Comparison of ENCODE assay signal across 18 mouse cellular contexts in genomic region chr16:31944698-31945255, GRCm38 (mm10). TPM values are rescaled to one million over a fixed set of nuclear protein-coding genes. Genes with fewer than 3 reads are reported as not detected.
DNase-seq lines count a peak whose midpoint lies in the region; ATAC-seq lines count a peak whose summit lies in the region.
"Had no signal": no experiment of that assay in that cellular context is flagged by ENCODE, and none has a peak within 500 bp of the region (broad histone marks: within the 10 kb centered on the region; RNA-seq: fewer than 3 reads in every experiment).

No protein-coding gene starts in this region.

- H3K4me3 ChIP-seq in heart, embryonic 12.5 days = no peak overlapping the region
- H3K4me3 ChIP-seq in midbrain, embryonic 12.5 days = no peak overlapping the region
- H3K4me3 ChIP-seq in midbrain, embryonic 11.5 days (ENCODE audit: low read depth, low read length) = no peak overlapping the region
- H3K4me3 ChIP-seq: forebrain, embryonic 15.5 days; gastrocnemius, adult 2 months; heart, adult 2 months; heart, embryonic 13.5 days; kidney, embryonic 15.5 days; limb, embryonic 13.5 days; lung, embryonic 15.5 days; midbrain, embryonic 13.5 days had no signal

- H3K9ac ChIP-seq in heart, embryonic 12.5 days = no peak overlapping the region
- H3K9ac ChIP-seq in midbrain, embryonic 12.5 days (replicated peaks) = 0 out of 2 replicates have a peak overlapping the region, but pooled peaks have one; percentile 15
- no peak overlapping the region for H3K9ac ChIP-seq in midbrain, embryonic 11.5 days (ENCODE audit: low read length)
- H3K9ac ChIP-seq: forebrain, embryonic 15.5 days; kidney, embryonic 15.5 days; limb, embryonic 13.5 days; lung, embryonic 15.5 days; midbrain, embryonic 13.5 days had no signal

- no peaks in the 10 kb centered on the region for H3K9me3 ChIP-seq in heart, embryonic 12.5 days (replicated peaks)
- H3K9me3 ChIP-seq in midbrain, embryonic 12.5 days = no peaks in the 10 kb centered on the region
- no peaks in the 10 kb centered on the region for H3K9me3 ChIP-seq in midbrain, embryonic 11.5 days (ENCODE audit: control insufficient read depth, low read length)
- H3K9me3 ChIP-seq: forebrain, embryonic 15.5 days; heart, embryonic 13.5 days; kidney, embryonic 15.5 days; limb, embryonic 13.5 days; lung, embryonic 15.5 days; midbrain, embryonic 13.5 days had no signal

- H3K4me2 ChIP-seq in heart, embryonic 12.5 days = no peak overlapping the region
- H3K4me2 ChIP-seq in midbrain, embryonic 12.5 days (replicated peaks) = no peak overlapping the region
- no peak overlapping the region for H3K4me2 ChIP-seq in midbrain, embryonic 11.5 days
- H3K4me2 ChIP-seq: forebrain, embryonic 15.5 days; kidney, embryonic 15.5 days; limb, embryonic 13.5 days; liver, embryonic 11.5 days; lung, embryonic 15.5 days; midbrain, embryonic 13.5 days had no signal

- no peak overlapping the region for H3K27ac ChIP-seq in heart, embryonic 12.5 days (ENCODE audit: poor library complexity, severe bottlenecking)
- no peak overlapping the region for H3K27ac ChIP-seq in midbrain, embryonic 12.5 days (replicated peaks)
- H3K27ac ChIP-seq in midbrain, embryonic 11.5 days (ENCODE audit: low read depth, low read length) = no peak overlapping the region
- H3K27ac ChIP-seq: forebrain, embryonic 15.5 days; heart, adult 2 months; heart, embryonic 13.5 days; kidney, embryonic 15.5 days; limb, embryonic 13.5 days; lung, embryonic 15.5 days; stomach, postnatal 0 days had no signal

- peaks cover 12% of the 10 kb centered on the region; the same call in 1 of the 2 replicates for H3K36me3 ChIP-seq in heart, embryonic 12.5 days
- H3K36me3 ChIP-seq in midbrain, embryonic 12.5 days = no peaks in the 10 kb centered on the region
- no peaks in the 10 kb centered on the region for H3K36me3 ChIP-seq in midbrain, embryonic 11.5 days (ENCODE audit: control insufficient read depth, insufficient read depth, low read length)
- H3K36me3 ChIP-seq: forebrain, embryonic 15.5 days had no signal

- no peak for ATAC-seq in heart, embryonic 12.5 days (ENCODE audit: insufficient number of reproducible peaks, low FRiP score)
- no peak for ATAC-seq in midbrain, embryonic 12.5 days (ENCODE audit: low FRiP score, low read depth)
- no peak for ATAC-seq in midbrain, embryonic 11.5 days (ENCODE audit: low FRiP score)

- 81% methylated on average over 12 of the region's 12 CpGs for WGBS in heart, embryonic 12.5 days
- 91% methylated on average over 12 of the region's 12 CpGs for WGBS in midbrain, embryonic 12.5 days
- 86% methylated on average over 12 of the region's 12 CpGs for WGBS in midbrain, embryonic 11.5 days

- DNase-seq in cerebellum, adult 9-10 months = peak; percentile 34
- no peak for DNase-seq in cerebellum, postnatal 36 days
- peak; percentile 92 for DNase-seq in heart, adult 11 months
- no peak for DNase-seq in midbrain, embryonic 11.5 days (ENCODE audit: low spot score, missing footprints)
- peak; percentile 55 to 59 for DNase-seq in cerebellum, postnatal 14 days
- DNase-seq in retina, embryonic 14.5 days (ENCODE audit: low spot score) = no peak

- H3K27me3 ChIP-seq in heart, embryonic 12.5 days (replicated peaks) = no peaks in the 10 kb centered on the region
- H3K27me3 ChIP-seq in midbrain, embryonic 12.5 days = 0 out of 2 replicates have a peak, but pooled peaks cover 3% of the 10 kb centered on the region
- H3K27me3 ChIP-seq in midbrain, embryonic 11.5 days (ENCODE audit: control insufficient read depth, insufficient read depth, low read length) = no peaks in the 10 kb centered on the region
- H3K27me3 ChIP-seq: forebrain, embryonic 15.5 days; heart, embryonic 13.5 days; kidney, embryonic 15.5 days; limb, embryonic 13.5 days; lung, embryonic 15.5 days; midbrain, embryonic 13.5 days had no signal

- peaks cover 35% of the 10 kb centered on the region for H3K4me1 ChIP-seq in heart, embryonic 12.5 days (replicated peaks)
- H3K4me1 ChIP-seq in midbrain, embryonic 12.5 days = peaks cover 37% of the 10 kb centered on the region
- peaks cover 20% of the 10 kb centered on the region for H3K4me1 ChIP-seq in midbrain, embryonic 11.5 days (ENCODE audit: control insufficient read depth, insufficient read depth, low read length)

RNA-seq across cellular contexts. Expression of gene 0610012G03Rik, which starts 3.5 kb away (rescaled TPM):
- 90.3 and 91.4 TPM in 2 replicates for polyA plus RNA-seq in heart, embryonic 12.5 days (2016; fragmentation: Nextera tagmentation; extraction: Ambion mirVana)
- 81.7 and 83.7 TPM in 2 replicates for polyA plus RNA-seq in midbrain, embryonic 12.5 days (2016; fragmentation: Nextera tagmentation; extraction: Ambion mirVana)
- polyA plus RNA-seq in midbrain, embryonic 11.5 days (2014; fragmentation: Nextera tagmentation; extraction: Ambion mirVana) = 86.0 and 93.2 TPM in 2 replicates

RNA-seq across cellular contexts. Expression of gene Ncbp2, which starts 3.5 kb away (rescaled TPM):
- polyA plus RNA-seq in heart, embryonic 12.5 days (2016; fragmentation: Nextera tagmentation; extraction: Ambion mirVana) = 79.4 and 85.0 TPM in 2 replicates
- polyA plus RNA-seq in midbrain, embryonic 12.5 days (2016; fragmentation: Nextera tagmentation; extraction: Ambion mirVana) = 131 and 135 TPM in 2 replicates
- polyA plus RNA-seq in midbrain, embryonic 11.5 days (2014; fragmentation: Nextera tagmentation; extraction: Ambion mirVana) = 165 and 173 TPM in 2 replicates

RNA-seq across cellular contexts. Expression of gene Pigz, which starts 11.1 kb away (rescaled TPM):
- polyA plus RNA-seq in heart, embryonic 12.5 days (2016; fragmentation: Nextera tagmentation; extraction: Ambion mirVana) = 0.32 and 0.52 TPM in 2 replicates
- 1.4 and 2.5 TPM in 2 replicates for polyA plus RNA-seq in midbrain, embryonic 12.5 days (2016; fragmentation: Nextera tagmentation; extraction: Ambion mirVana)
- 1.4 TPM in 2 replicates for polyA plus RNA-seq in midbrain, embryonic 11.5 days (2014; fragmentation: Nextera tagmentation; extraction: Ambion mirVana)

RNA-seq across cellular contexts. Expression of gene Senp5, which starts 58.3 kb away (rescaled TPM):
- 17.1 and 17.9 TPM in 2 replicates for polyA plus RNA-seq in heart, embryonic 12.5 days (2016; fragmentation: Nextera tagmentation; extraction: Ambion mirVana)
- 25.7 and 26.0 TPM in 2 replicates for polyA plus RNA-seq in midbrain, embryonic 12.5 days (2016; fragmentation: Nextera tagmentation; extraction: Ambion mirVana)
- polyA plus RNA-seq in midbrain, embryonic 11.5 days (2014; fragmentation: Nextera tagmentation; extraction: Ambion mirVana) = 10.2 and 12.3 TPM in 2 replicates

Comparison
In these comparisons a context has a peak if more than half of its experiments do, and no peak if none do; other contexts are left out.
1. DNase-seq: peak in cerebellum, adult 9-10 months (single experiment), heart, adult 11 months (single experiment) and cerebellum, postnatal 14 days (2 of 2); none in cerebellum, postnatal 36 days (0 of 2), midbrain, embryonic 11.5 days (single experiment) and retina, embryonic 14.5 days (single experiment).